Mouse (Mus musculus) kidney, embryonic 14.5 days (tissue): Measurements from ENCODE around the gene Mamdc2. TPM values are rescaled to one million over a fixed set of nuclear protein-coding genes. Genes with fewer than 3 reads are reported as not detected.

Experiments
- ATAC-seq: fragments of 200-750 bp; cut with Nextera tagmentation; 2 replicates; pipeline ENCODE4 v1.8.0; 2017; ENCODE audit warnings: moderate number of reproducible peaks, mild to moderate bottlenecking, moderate TSS enrichment, moderate library complexity; ENCODE audit not compliant: low FRiP score, low TSS enrichment
- H3K27ac ChIP-seq: fragments of 300-500 bp; sonication (generic); 2 replicates; pipeline ENCODE4 v1.5.1; 2014; ENCODE audit warnings: low read depth, mild to moderate bottlenecking, low read length, moderate library complexity, mixed read lengths
- H3K27me3 ChIP-seq: fragments of 300-500 bp; sonication (generic); 2 replicates; pipeline ENCODE4 v1.6.1; 2014; ENCODE audit warnings: mild to moderate bottlenecking, low read length; ENCODE audit not compliant: control insufficient read depth, insufficient read depth
- H3K36me3 ChIP-seq: fragments of 300-500 bp; sonication (generic); 2 replicates; pipeline ENCODE4 v1.6.1; 2014; ENCODE audit warnings: low read length, mixed read lengths; ENCODE audit not compliant: control insufficient read depth, insufficient read depth
- H3K4me1 ChIP-seq: fragments of 300-500 bp; sonication (generic); 2 replicates; pipeline ENCODE4 v1.6.1; 2014; ENCODE audit warnings: low read length, mixed read lengths; ENCODE audit not compliant: control insufficient read depth, insufficient read depth
- H3K4me2 ChIP-seq: fragments of 300-500 bp; sonication (generic); replicated peaks from 2 replicates; pipeline ENCODE4 v1.6.1; 2014; ENCODE audit warnings: low read depth, mild to moderate bottlenecking, low read length
- H3K4me3 ChIP-seq: fragments of 300-500 bp; sonication (generic); 2 replicates; pipeline ENCODE4 v1.5.1; 2014; ENCODE audit warnings: mild to moderate bottlenecking, low read length
- H3K9ac ChIP-seq: fragments of 300-500 bp; sonication (generic); 2 replicates; pipeline ENCODE4 v1.6.1; 2014; ENCODE audit warnings: low read depth, mild to moderate bottlenecking, low read length, moderate library complexity
- H3K9me3 ChIP-seq: fragments of 300-500 bp; sonication (generic); 2 replicates; pipeline ENCODE4 v1.6.1; 2016; ENCODE audit warnings: low read length; ENCODE audit not compliant: control insufficient read depth
- WGBS: fragments of 180-500 bp; shearing (Covaris S2); extraction: QIAGEN DNeasy Blood & Tissue Kit; methylation state at CpG from one replicate; pipeline ENCODE4 v1.1.7; 2014; 5-methylcytosine and 5-hydroxymethylcytosine counted together
- polyA plus RNA-seq: library from polyadenylated mRNA; unstranded; fragments of >200 nt; fragmentation: Nextera tagmentation; extraction: Ambion mirVana; gene quantifications from 2 replicates; pipeline ENCODE4 v1.2.1, GENCODE M21; 2014

The Mamdc2 gene
- polyA plus RNA-seq, 1 experiment from 2014 or later: 1.4 TPM

DNA sequence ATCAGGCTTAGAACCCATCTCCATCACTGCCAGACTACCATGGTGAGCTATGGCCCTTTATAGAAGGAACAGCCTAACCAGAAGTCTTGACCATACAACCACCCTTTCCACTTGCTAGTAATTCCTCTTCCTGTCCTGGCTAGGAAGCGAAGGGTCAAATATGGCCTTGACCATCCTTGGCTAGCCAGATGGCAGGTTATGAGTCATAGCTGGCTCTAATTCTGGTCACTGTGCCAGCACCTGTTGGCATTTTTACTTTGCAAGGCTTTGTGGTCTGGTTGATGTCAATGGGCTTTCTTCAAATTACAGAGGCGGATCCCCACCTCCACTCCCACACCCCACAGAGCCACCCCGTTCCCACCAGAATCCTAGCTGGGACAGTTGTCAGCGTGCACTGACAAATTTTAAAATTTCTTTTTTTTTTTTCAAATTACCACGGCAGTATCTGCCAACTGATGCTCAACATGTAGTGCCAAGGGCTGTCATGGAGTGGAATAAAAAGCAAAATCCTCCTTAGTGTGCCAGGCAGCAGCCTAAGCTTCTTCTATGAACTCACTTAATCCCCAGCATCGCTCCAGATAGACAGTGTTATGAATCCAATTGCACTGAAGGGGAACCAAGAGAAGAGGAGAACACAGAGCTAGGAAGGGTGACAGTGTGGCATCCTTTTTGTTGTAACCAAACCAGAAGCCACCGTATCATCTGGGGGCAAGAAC, 73.1 kb downstream of the Mamdc2 start:
- Histone ChIP-seq H3K4me2 (no peak overlapping the region), H3K4me1 (no peaks in the 10 kb centered on the region), H3K27ac (no peak overlapping the region), H3K36me3 (no peaks in the 10 kb centered on the region), H3K27me3 (no peaks in the 10 kb centered on the region), H3K9me3 (no peaks in the 10 kb centered on the region), H3K4me3 (no peak overlapping the region), H3K9ac (no peak overlapping the region)
- ATAC-seq: no peak
- WGBS: 92% methylated on average over 7 of the region's 7 CpGs

DNA sequence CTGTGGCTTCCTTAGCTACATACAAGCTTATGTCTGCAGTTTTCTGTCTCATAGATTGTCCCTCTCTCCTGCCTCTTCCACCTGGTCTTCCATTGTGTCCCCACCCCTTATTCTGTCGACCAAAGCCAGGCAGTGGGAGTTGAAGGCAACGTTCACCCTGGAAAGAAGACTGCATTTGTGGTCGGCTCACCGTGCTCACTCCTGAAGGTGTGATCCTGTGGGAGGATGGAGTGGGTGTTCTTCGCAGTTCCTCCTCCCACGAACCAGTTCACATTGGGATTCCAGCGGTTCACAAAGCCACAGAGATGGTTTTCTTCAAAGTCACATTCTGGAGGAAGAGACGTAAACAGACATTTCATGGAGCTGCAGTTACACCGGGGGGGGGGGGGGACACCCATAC, 74.5 kb downstream of the Mamdc2 start:
- Histone ChIP-seq H3K9me3 (no peaks in the 10 kb centered on the region), H3K36me3 (no peaks in the 10 kb centered on the region), H3K27ac (no peak overlapping the region), H3K4me1 (no peaks in the 10 kb centered on the region), H3K4me2 (no peak overlapping the region), H3K27me3 (no peaks in the 10 kb centered on the region), H3K9ac (no peak overlapping the region), H3K4me3 (no peak overlapping the region)
- 59% methylated on average over 9 of the region's 9 CpGs for WGBS
- ATAC-seq: no peak

DNA sequence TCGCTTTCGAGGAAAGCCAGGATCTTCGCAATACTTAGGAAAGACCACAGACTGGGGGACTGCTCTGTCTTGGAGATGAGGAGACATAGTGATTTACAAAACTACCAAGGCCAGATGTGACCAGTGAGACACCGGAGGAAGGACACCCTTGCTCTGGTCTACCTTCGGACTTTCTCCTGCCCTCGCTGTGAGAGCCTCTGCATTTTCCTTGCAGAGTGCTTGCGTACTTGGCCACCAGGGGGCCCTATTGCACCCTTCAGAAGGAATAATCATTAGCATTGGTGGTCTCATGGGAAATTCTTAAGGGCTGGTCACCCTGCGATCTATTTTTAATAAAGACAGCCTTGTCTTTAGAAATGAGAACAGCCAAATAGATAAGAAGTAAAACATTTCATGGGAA, 75.0 kb downstream of the Mamdc2 start:
- Histone ChIP-seq H3K4me1 (no peaks in the 10 kb centered on the region), H3K9ac (no peak overlapping the region), H3K27ac (no peak overlapping the region), H3K4me3 (no peak overlapping the region), H3K4me2 (no peak overlapping the region), H3K27me3 (no peaks in the 10 kb centered on the region), H3K9me3 (no peaks in the 10 kb centered on the region), H3K36me3 (no peaks in the 10 kb centered on the region)
- 48% methylated on average over 8 of the region's 8 CpGs for WGBS
- ATAC-seq: no peak

DNA sequence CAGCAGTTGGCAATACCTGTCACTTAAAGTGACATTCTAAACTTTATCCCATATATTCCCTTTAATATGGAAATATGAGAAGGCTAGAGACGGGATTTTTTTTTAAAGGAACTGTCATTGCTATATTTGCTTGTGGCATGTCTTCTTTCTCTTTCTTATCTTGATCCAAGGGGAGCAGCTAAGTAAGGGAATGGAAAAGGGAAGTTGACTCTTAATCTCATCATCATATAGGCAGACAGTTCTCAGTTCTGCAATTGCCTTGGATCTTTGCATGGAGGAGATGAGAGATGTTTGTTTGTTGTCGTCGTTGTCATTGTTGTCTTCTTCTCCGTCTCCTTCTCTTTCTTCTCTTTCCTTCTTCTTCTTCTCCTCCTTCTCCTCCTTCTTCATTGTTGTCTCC, 79.0 kb downstream of the Mamdc2 start:
- Histone ChIP-seq H3K27me3 (no peaks in the 10 kb centered on the region), H3K9me3 (no peaks in the 10 kb centered on the region), H3K9ac (no peak overlapping the region), H3K36me3 (no peaks in the 10 kb centered on the region), H3K4me2 (no peak overlapping the region), H3K27ac (no peak overlapping the region), H3K4me3 (no peak overlapping the region), H3K4me1 (no peaks in the 10 kb centered on the region)
- 92% methylated on average over 4 of the region's 4 CpGs for WGBS
- no peak for ATAC-seq

- Histone ChIP-seq H3K27ac (no peak overlapping the region), H3K36me3 (no peaks in the 10 kb centered on the region), H3K27me3 (no peaks in the 10 kb centered on the region), H3K9ac (no peak overlapping the region), H3K4me1 (no peaks in the 10 kb centered on the region), H3K4me3 (no peak overlapping the region), H3K9me3 (no peaks in the 10 kb centered on the region), H3K4me2 (no peak overlapping the region)
- 83% methylated on average over 3 of the region's 3 CpGs for WGBS
- no peak for ATAC-seq
Observed at GRCm38 (mm10) chr19:23362006-23362405, 86.2 kb downstream of the Mamdc2 start.

GRCm38 (mm10) chr19:23361124-23361523, 87.1 kb downstream of the Mamdc2 start:
- H3K4me1 ChIP-seq: no peaks in the 10 kb centered on the region
- no peaks in the 10 kb centered on the region for H3K27me3 ChIP-seq
- no peak overlapping the region for H3K9ac ChIP-seq
- no peak for ATAC-seq
- no peak overlapping the region for H3K4me3 ChIP-seq
- no peaks in the 10 kb centered on the region for H3K9me3 ChIP-seq
- H3K27ac ChIP-seq: no peak overlapping the region
- H3K36me3 ChIP-seq: no peaks in the 10 kb centered on the region
- H3K4me2 ChIP-seq: no peak overlapping the region
- 70% methylated on average over 4 of the region's 4 CpGs for WGBS

- H3K9me3 ChIP-seq: no peaks in the 10 kb centered on the region
- H3K4me3 ChIP-seq: no peak overlapping the region
- 87% methylated on average over 4 of the region's 4 CpGs for WGBS
- ATAC-seq: no peak
- H3K9ac ChIP-seq: no peak overlapping the region
- H3K36me3 ChIP-seq: no peaks in the 10 kb centered on the region
- H3K4me2 ChIP-seq: no peak overlapping the region
- H3K4me1 ChIP-seq: no peaks in the 10 kb centered on the region
- H3K27me3 ChIP-seq: no peaks in the 10 kb centered on the region
- no peak overlapping the region for H3K27ac ChIP-seq
Observed at GRCm38 (mm10) chr19:23360536-23360935, 87.7 kb downstream of the Mamdc2 start.

- Histone ChIP-seq H3K27me3 (no peaks in the 10 kb centered on the region), H3K36me3 (no peaks in the 10 kb centered on the region), H3K9ac (no peak overlapping the region), H3K4me3 (no peak overlapping the region), H3K4me1 (peaks cover 7% of the 10 kb centered on the region), H3K9me3 (no peaks in the 10 kb centered on the region), H3K27ac (no peak overlapping the region), H3K4me2 (no peak overlapping the region)
- 90% methylated on average over 5 of the region's 5 CpGs for WGBS
- ATAC-seq: no peak
Observed at GRCm38 (mm10) chr19:23357253-23357652, 91.0 kb downstream of the Mamdc2 start.

DNA sequence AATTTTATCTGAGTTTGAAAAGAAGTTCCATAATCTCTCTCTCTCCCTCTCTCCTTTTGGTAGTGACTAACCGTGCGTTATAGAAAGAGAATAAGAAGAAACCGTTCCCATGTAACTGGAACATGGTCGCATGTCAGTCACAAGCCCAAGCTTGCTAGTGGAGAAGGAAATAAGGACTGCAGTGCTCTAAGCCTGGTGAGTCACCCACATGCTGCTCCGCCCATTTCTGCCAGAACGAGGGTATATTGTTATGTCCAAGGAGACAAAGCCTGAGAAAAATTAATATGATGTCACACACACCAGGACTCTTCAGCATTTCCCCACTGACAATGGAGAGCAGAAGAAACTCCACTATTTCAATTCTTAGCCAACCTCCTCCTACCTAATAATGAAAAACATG, 93.5 kb downstream of the Mamdc2 start:
- Histone ChIP-seq H3K36me3 (no peaks in the 10 kb centered on the region), H3K4me1 (peaks cover 16% of the 10 kb centered on the region), H3K4me2 (no peak overlapping the region), H3K4me3 (no peak overlapping the region), H3K27me3 (no peaks in the 10 kb centered on the region), H3K9me3 (no peaks in the 10 kb centered on the region), H3K27ac (no peak overlapping the region), H3K9ac (no peak overlapping the region)
- 88% methylated on average over 6 of the region's 6 CpGs for WGBS
- ATAC-seq: no peak
